Mouse (Mus musculus) lung, embryonic 15.5 days (tissue): Measurements from ENCODE around the gene Xlr3c. TPM values are rescaled to one million over a fixed set of nuclear protein-coding genes. Genes with fewer than 3 reads are reported as not detected.

ENCODE experiments used
- polyA plus RNA-seq: library from polyadenylated mRNA; unstranded; fragments of >200 nt; fragmentation: Nextera tagmentation; extraction: Ambion mirVana; gene quantifications from 2 replicates; pipeline ENCODE4 v1.2.1, GENCODE M21; 2015

Xlr3c gene
- polyA plus RNA-seq, 1 experiment from 2014 or later = not detected

Other genes starting within 250 kb of the Xlr3c start
- 0.08 TPM in 1 of 2 replicates, not detected in the other for gene Pnma5, start 228.3 kb downstream of the Xlr3c start, polyA plus RNA-seq
- gene Pnma3, start 200.6 kb downstream of the Xlr3c start, polyA plus RNA-seq = 0.17 and 0.18 TPM in 2 replicates
- gene Xlr4a, start 182.9 kb downstream of the Xlr3c start, polyA plus RNA-seq = 0.87 and 2.5 TPM in 2 replicates
- gene Xlr3a, start 168.3 kb downstream of the Xlr3c start, polyA plus RNA-seq = 2.2 and 4.1 TPM in 2 replicates
- gene Gm14685, start 148.3 kb downstream of the Xlr3c start, polyA plus RNA-seq = 0.11 and 0.14 TPM in 2 replicates
- not detected in 2 replicates for gene Xlr5b, start 116.6 kb downstream of the Xlr3c start, polyA plus RNA-seq
- gene DXBay18, start 115.9 kb downstream of the Xlr3c start, polyA plus RNA-seq = not detected in 2 replicates
- not detected in 2 replicates for gene Spin2d, start 88.4 kb downstream of the Xlr3c start, polyA plus RNA-seq
- gene Xlr3b, start 73.2 kb downstream of the Xlr3c start, polyA plus RNA-seq = 9.5 and 10.6 TPM in 2 replicates
- 0.48 and 1.2 TPM in 2 replicates for gene Xlr4b, start 51.1 kb downstream of the Xlr3c start, polyA plus RNA-seq
- gene F8a, start 37.1 kb downstream of the Xlr3c start, polyA plus RNA-seq = 11.7 and 11.9 TPM in 2 replicates
- 0.98 TPM in 1 of 2 replicates, not detected in the other for gene Xlr4c, start 22.3 kb downstream of the Xlr3c start, polyA plus RNA-seq
- gene Xlr5a, start 27.6 kb upstream of the Xlr3c start, polyA plus RNA-seq = 0.17 TPM in 1 of 2 replicates, not detected in the other
- not detected in 2 replicates for gene Xlr5c, start 27.6 kb upstream of the Xlr3c start, polyA plus RNA-seq
- not detected in 2 replicates for gene Gm45015, start 71.5 kb upstream of the Xlr3c start, polyA plus RNA-seq
- 13.3 and 13.5 TPM in 2 replicates for gene Zfp275, start 77.2 kb upstream of the Xlr3c start, polyA plus RNA-seq
- gene Gm18336, start 133.3 kb upstream of the Xlr3c start, polyA plus RNA-seq = not detected in 2 replicates
- 0.09 and 0.19 TPM in 2 replicates for gene Zfp92, start 145.7 kb upstream of the Xlr3c start, polyA plus RNA-seq
- not detected in 2 replicates for gene Trex2, start 170.0 kb upstream of the Xlr3c start, polyA plus RNA-seq
- 64.4 and 66.9 TPM in 2 replicates for gene Haus7, start 193.7 kb upstream of the Xlr3c start, polyA plus RNA-seq
- 155 and 183 TPM in 2 replicates for gene Bgn, start 218.2 kb upstream of the Xlr3c start, polyA plus RNA-seq
- gene Atp2b3, start 237.7 kb upstream of the Xlr3c start, polyA plus RNA-seq = 0.09 and 0.13 TPM in 2 replicates